Mouse (Mus musculus): ENCODE data around the gene Ddn.
"Not testable (repeated sequence)": the region's sequence is repeated elsewhere in the genome, so short reads cannot be mapped to it uniquely, and the experiment has no call there.

Ddn gene

DNA sequence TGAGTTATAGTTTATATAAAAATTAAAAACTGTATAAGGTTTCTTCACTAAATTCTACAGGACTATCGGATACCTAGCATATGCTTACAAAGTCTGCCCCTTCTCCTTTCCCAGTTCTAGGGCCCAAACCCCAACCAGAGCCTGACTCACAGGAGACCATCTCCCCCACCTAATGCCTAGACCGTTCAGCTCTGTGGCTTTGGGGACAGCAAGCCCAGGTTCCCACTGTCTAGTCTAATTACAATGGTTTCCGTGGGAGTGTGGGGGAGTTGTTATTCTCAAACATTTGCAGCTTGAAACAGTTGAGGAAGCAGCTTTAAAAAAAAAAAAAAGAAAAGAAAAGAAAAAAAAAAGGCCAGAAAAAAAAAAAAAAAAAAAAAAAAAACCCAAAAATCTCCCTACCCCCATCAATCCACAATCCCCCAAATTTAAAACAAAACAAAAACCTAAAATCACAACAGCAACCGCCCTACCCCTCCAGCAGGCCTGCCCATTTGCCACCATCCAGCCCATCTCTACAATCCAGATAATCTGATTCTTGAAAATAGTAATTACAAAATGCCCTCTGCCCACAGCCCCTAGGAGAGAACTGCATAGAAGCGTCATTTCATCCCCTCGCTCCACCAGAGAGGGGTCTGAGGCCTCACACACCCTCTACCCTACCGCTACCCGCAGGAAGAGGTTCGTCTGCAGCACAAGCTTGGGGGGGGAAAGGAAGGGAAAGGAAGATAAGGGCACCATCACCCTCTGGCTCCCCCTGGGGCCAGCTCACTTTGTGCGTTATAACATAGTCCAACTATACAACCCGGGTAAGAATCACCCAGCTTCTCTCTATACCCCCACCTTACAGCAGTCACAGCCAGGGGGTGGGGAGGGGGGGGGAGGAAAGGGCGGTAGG lies 23.1 kb upstream of the Ddn start:
- DNase-seq (ENCODE audit: extremely low read depth, low read depth) = peak; percentile 79

DNA sequence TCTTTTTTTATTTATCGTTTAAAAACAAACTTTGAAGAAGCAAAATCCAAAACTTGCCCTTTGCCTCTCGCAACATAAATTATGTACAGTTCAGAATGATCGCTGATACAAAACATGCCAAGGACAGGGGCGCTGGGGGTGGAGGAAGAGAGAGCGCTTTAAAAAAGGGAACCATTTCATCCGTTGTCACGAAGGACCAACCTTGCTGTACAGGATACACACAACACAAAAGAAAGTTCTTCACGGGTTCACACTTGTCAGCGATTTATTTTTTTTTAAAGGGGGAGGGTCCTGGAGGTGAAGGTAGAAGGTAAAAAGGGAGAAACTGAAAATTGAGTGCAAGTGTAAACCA lies 22.4 kb upstream of the Ddn start:
- no peak for DNase-seq (ENCODE audit: extremely low read depth, low read depth)

DNA sequence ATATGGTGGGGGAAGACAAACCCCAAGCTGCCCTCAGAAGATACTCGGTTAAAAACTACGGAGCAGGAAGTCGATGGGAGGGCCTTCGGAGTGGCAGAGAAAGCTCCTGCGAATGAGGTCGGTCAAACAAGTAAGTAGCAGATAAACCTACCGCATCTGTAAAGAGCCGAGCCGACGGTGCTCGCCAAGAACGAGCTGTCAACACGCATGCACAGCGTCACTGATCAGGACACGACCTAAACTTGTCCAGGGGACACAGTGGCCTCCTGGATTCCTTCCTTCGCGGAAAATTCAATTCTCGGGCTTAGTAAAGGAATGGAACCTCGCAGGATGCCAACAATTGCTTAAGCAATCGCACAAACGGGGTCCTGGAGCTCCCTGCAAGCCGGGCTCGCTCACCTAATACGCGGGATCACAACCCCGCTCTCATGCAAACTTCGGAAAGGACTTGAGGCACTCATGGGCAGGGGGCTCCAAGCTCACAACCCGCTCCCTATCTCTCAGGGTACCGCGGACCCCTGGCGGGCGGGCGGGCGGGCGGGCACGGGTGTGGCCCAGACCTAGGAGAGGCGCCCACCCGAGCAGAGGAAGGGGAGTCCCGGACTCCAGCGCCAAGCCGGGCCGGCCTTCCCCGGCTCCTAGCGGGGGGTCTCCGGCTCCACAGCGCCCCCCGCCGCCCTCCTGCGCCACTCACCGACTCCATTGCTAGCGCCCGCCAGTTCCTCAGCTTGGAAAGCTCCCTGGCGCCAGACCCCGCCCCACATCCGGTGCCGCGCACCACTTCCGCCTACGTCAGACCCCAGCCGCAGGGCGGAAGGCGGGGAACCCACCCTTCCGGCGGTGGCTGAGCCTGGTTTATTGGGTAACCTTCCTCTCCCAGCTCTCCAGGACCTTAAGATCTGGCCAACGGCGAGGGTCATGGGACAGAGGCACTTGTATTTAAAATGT lies 21.7 kb upstream of the Ddn start, which contains the start of gene Prkag1:
TSS of gene Prkag1 (minus strand) at position 786 of the 948 bp plus-strand sequence.
- peak; percentile 97 for DNase-seq (ENCODE audit: extremely low read depth, low read depth)

DNA sequence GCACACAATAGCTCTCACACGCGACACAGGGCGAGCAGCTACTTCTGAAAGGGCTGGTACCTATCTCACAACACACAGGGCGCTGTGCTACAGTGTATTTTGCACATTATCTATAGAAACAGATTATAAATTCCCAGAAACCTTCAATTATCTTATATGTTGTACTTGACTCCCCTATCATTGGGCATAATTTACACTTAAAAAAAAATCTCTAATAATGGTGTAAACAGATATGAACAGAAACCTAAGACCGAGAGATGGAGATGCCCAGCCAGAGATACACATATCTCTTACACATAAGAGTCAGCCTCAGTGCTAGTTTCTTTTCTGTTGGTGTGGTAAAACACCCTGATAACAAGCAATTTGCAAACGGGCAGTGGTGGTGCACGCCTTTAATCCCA lies 18.3 kb upstream of the Ddn start:
- DNase-seq (ENCODE audit: extremely low read depth, low read depth) = no peak

DNA sequence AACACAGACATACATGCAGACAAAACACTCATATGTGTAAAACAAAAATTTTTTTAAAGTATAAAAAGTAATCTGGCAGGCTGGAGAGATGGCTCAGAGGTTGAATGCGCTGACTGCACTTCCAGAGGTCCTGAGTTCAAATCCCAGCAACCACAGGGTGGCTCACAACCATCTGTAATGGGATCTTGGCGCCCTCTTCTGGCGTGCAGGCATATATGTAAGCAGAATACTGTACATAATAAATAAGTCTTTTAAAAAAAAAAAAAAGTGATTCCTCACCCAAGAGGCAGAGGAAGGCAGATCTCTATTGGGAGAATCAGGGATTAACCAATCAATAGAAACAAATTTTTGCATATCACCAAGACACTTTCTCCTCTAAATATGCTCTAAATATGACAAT lies 14.1 kb upstream of the Ddn start:
- DNase-seq (ENCODE audit: extremely low read depth, low read depth) = no peak

DNA sequence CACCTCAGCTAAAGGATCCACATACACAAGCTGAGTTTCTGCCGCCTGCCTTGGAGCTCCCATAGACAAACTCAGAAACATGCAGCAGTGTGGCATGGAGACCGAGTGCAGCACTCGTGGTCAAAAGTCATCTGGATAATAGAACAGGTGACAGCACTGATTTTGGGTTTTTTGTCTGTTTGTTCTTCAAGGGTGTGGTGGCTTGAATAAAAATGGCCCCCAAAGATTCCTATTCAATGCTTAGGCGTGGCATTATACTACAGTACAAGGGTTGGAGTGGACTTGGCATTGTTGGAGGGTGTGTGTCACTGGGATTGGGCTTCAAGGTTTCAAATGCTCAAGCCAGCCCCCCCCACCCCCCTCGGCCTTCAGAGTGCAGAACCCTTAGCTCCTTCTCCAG lies 12.9 kb upstream of the Ddn start:
- no peak for DNase-seq (ENCODE audit: extremely low read depth, low read depth)

DNA sequence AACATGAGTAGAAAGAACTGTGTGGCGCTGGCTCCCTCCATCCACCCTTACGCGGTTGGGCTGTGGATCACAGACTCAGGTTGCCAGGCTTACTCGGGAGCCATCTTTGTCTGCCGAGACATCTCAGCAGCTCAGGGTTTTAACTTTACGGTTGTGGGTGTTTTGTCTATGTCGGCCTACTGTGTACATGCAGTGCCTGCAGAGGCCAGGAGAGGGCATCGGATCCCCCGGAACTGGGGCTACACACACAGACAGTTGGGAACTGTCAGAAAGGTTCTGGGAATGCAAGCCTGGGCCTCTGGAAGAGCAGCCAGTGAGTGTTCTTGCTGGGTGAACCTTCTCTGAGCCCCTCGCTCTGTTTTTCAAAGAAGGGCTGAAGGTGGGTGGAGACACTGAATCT lies 12.1 kb upstream of the Ddn start:
- DNase-seq (ENCODE audit: extremely low read depth, low read depth) = no peak

DNA sequence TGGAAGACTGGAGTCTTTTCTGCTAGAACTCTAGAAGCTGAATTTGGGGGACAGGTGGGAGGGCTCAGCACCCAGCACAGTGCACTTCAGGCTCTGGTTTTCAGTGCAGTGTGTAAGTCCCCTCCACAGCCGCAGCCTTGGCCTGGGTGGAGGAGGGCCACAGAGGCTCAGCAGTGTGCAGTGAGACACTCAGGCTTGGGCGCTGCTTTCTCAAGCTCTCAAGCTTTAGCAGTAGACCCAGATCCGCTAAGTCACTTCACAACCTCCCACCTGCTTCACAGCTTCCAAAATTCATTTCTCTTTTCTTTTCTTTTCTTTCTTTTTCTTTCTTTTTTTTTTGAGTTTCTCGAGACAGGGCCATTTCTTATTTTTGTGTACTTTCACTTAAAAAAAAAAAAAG lies 11.6 kb upstream of the Ddn start:
- DNase-seq (ENCODE audit: extremely low read depth, low read depth) = no peak

DNA sequence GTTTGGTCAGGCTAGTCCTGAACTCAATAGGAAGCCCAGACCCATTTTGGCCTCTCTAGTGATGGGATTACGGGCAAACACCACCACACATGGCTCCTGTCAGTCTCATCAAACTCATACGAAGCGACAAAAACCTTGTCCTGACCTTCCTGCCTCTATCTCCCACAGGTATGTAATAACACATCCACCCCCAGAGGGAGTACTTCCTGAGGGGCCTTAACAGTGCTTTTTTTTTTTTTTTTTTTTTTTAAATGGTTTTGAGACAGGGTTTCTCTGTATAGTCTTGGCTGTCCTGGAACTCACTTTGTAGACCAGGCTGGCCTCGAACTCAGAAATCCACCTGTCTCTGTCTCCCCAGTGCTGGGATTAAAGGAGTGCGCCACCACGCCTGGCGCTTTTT lies 8.9 kb upstream of the Ddn start:
- DNase-seq (ENCODE audit: extremely low read depth, low read depth) = no peak

DNA sequence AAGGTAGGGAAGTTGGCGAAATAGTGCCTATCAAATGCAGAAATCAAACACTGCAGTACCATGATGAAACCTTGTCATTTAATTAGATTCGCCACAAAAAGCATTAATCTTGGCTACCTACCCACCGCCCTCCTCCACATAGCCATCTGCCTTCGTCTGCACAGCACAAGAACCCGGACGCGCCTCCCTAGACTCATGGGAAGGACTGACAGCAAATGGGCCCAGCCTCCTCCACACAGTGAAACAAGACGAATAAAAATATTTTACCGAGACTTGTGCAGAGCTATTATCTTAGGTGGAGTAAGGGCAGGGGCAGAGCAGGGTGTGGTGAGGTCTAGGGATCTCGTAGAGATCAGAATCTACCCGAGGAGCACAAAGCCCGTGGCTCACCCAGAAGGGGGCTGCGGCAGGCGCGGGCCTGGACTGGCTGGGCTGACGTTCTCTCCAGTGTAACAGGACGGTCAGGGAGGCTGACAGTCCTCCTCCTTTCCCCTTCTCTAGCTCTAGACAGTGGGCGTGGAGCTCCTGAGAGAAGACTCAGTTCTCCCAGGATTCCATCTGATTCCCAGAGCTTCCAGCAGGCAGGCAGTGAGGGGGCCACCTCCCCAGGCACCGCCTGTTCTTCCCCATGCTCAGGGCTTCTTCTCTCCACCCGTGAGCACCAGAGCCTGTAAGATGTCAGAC lies 3.6 kb upstream of the Ddn start:
- DNase-seq (ENCODE audit: extremely low read depth, low read depth) = no peak

DNA sequence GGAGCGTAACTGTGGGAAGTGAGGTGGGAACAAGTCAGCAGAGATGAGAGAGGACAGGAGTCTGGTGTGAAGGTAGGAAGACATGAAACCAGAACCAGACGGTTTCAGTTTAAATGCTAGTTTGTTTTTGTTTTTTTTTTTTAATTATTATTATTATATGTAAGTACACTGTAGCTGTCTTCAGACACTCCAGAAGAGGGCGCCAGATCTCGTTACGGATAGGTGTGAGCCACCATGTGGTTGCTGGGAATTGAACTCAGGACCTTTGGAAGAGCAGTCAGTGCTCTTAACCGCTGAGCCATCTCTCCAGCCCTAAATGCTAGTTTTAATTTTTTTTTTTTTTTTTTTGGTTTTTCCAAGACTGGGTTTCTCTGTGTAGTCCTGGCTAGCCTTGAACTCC lies 922 bp upstream of the Ddn start:
- not testable (repeated sequence) for DNase-seq (ENCODE audit: extremely low read depth, low read depth)

DNA sequence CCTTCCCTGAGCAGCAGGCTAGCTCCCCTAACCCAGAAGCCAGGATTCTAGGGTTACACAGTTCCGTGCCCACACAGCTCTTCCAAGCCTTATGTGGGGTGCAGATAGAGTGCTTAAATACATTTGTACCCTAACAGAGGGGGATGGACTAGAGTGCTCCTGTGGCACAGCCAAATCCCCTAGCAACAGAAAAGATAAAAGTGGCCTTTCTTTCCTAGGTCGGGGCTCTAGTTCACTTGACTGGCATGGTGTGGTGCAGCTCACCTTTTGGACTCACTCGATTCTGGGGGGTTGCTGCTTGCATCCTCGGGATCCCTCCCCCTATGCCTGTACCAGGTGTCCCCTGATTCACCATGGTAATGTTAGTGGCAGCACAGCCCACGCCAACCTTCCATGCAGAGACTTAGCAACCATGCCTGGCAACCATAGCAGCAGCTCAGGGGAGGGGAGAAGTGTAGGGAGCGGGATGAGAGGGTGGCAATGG lies 597 bp downstream of the Ddn start:
- no peak for DNase-seq (ENCODE audit: extremely low read depth, low read depth)

DNA sequence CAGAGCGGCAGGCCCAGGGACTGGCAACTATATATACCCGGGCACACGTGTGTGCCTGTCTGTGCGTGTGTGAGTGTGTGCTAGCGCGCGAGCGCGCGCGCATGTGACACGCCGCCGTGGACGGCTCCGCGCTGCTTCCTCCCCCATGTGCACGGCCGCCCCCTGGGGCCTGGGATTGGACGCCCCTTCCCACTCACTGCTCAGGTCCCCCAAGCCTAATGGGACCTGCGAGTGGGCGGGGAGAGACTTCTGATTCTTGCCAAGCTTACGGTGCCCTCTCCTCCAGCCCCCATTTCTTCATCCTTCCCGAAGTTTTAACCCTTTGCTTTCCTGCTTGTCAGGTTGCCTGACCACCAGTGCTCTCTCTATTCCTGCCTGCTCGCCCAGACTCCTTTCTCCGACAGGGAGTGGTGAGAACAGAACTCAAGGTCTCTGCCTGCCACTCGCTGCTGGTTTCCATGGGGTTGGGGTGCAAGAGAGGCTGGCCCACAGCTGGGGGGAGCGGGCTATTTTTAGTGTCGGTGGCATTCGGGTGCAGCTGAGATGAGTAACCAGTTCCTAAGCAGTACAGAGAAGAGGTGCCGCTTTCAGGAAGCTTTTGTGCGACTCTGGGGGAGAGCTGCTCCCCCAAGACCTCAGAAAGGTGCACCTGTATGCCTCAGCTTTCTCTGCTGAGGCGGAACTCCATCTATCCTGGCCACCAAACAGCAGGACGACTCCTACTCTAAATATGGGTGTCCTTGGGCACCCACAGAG lies 1.2 kb downstream of the Ddn start:
- no peak for DNase-seq (ENCODE audit: extremely low read depth, low read depth)

DNA sequence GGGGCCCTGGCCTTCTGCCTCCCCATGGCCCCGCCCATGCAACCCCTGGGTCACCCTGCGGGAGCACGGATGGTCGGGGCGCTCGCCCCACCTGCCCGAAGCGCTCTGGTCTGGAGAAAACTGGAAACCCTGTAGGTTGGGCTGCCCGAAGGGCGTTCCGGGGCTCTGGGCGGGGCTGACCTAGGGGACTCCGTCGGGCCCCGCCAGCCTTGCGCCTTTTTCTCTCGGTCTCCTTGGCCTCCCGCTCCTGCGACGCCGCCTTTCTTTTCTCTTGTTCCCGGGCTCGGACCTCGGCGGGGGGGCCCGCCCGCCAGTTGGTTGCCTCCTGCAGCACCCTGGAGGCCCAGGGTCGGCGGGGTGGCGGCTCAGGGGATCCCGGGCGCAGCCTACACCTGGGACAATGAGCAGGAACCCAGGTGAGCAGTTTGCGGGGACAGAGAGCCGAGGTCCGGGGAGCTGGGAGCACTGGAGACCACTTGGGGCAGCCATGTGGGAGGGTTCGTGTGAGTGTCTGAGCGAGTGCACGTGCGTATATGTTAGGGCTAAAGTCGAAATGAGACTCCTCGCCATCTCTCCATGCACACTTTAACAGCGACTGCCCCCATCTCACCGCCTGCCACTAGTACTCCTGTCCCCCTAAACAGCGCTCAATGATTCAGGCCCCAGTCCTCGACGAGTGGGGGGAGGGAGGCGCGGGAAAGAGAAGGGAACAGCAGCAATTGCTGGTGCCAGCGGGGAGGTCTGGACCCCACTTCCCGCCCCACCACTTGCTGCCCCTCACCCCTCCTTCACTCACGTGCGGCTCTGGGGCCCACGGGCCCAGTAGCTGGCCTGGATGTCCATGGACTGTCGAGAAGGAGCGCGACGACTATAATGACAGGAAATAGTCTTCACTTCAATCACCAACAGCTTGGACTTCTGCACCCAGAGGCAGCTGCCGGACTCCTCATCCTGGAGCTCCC lies 2.2 kb downstream of the Ddn start:
- no peak for DNase-seq (ENCODE audit: extremely low read depth, low read depth)

DNA sequence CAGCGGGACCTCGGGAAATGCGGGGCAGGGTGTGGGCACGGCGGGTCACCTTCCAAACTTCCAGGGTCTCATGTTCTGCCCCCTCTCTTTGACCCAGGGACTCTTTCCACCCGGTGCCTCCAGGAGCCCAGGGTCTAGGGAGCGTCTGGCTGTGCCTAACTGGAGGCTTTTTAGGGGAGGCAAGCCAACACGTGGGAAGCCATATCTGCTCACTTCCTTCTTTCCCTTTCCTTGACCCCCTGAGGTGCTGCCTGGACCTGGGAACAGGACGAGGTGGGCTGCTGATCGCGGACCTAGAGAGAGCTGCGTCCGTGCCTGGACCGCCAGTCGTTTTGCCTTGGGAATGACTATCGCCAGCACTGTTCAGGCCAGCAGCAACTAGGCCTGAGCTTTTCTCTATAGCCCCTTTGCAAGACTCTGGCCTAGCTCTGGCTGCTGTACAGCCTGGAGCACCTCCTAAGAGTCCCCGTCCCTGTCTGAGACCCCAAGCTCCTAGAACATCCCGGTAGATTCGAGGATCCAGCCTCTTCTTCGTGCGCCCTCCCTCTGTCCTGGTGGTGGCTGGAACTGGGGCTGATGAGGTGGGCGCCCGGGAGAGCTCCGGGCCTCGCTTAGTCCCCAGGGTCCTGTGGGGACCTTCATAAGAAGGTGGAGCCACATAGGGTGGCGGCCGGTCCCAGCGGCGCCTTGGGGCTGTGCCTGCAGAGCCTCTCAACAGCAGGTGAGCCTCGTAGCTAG lies 3.0 kb downstream of the Ddn start:
- no peak for DNase-seq (ENCODE audit: extremely low read depth, low read depth)

DNA sequence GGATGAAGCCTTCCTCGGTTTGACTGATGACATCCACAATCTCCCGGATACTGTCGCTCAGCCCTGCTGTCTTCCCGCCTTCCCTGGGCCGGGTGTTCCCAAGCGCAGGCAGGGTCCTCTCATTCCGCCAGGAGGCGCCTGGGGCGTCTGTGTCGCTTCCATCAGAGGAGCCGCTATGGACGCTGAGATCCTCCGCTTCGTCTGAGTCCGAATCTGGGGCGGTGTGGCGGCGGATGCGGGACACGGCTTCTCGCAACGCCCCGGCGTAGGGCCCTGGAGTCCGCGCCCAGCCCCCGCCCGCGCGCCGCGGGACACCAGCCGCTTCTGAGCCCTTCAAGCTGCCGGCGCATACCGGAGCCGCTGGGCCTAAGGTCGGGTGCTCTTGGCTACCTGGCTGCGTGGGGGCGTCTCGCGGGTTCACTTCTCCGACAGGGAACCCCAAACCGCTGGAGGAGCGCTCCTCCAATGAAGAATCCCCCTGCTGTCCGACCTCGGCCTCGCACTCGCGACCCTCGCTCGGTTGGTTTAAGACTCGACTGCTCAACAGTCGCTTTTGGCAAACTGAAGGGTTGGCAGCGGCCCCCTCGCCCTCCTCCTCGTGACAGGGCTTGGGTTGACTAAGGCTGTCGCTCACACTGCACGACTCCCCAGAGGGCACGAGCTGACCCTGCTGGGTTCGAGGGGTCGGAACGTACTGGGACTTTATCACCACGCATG lies 3.8 kb downstream of the Ddn start:
- no peak for DNase-seq (ENCODE audit: extremely low read depth, low read depth)

DNA sequence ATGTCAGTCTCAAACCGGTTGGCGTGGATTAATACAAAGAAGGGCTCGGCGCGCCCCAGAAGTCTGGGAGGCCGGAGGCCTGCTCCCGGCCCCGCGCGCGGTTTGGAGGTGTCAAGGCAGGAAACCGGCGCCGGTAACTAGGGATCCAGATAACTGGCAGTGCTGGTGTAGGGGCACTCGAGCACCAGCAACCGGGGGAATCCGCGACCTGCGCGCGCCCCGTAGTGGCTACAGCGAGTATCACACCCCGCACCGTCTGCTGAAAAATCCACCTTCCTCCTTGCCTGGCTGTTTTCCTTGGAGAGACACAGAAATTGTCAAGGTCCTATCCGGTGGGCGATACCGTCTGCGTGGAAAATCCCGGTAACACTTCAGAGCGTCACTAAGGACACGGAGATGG lies 5.2 kb downstream of the Ddn start:
- DNase-seq (ENCODE audit: extremely low read depth, low read depth) = peak; percentile 60

DNA sequence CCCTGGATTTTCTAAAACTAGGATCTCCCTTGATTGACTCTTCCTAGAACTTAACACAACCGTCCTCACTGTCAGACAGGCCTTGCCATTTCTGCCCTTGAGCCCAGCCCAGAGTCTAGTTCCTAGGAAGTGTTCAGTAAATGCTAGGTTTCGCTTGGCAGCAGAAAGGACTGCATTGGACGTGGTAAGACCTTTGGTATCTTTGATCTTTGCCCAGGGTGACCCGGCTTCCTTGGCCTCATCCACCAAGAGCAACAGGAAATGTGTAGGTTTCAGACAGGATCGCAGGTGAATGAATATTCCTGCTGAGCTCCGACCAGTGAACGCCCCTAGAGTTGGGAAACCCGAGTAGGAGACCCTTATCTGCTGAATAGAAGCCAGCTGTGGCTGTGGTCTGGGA lies 6.4 kb downstream of the Ddn start:
- no peak for DNase-seq (ENCODE audit: extremely low read depth, low read depth)
